Mouse (Mus musculus): ENCODE measurements at regions not wholly inside any gene's neighbourhood (a gene's known extent, or its start where the extent isn't known, plus 50 kb on each side); places are given as distances from the start of the nearest gene placed in this dataset.

DNA sequence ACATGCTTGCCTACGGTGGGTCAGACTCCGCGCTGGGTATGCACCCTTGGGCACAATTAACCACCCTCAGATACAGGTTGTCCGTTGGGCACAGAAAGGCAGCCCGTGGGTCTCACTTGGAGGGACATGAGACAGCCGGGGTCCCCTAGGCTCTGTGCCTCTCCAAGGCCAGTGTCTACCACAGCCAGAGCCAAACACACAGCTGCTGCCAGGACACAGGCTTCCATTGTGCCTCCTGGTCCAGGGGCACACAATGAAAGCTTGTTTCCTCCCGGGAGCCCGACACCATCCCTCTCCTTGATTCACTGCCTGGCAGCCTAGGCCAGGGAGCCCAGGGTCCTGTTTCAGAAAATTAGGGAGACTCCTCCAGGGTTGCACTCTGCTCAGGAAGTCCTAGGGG lies 161.4 kb upstream of the Haao start:
- WGBS = 83% methylated on average over 8 of the region's 8 CpGs
- Histone ChIP-seq H3K27ac (ENCODE audit: low read length) (peak overlapping the region; percentile 49), H3K36me3 (ENCODE audit: control insufficient read depth, insufficient read depth, low read length) (no peaks in the 10 kb centered on the region), H3K9ac (ENCODE audit: low read depth, low read length) (no peak overlapping the region), H3K9me3 (ENCODE audit: control insufficient read depth, low read length) (no peaks in the 10 kb centered on the region), H3K27me3 (replicated peaks; ENCODE audit: control insufficient read depth, insufficient read depth, low read length) (no peaks in the 10 kb centered on the region), H3K4me3 (ENCODE audit: low read length) (no peak overlapping the region), H3K4me1 (ENCODE audit: control insufficient read depth, insufficient read depth, low read length) (peaks cover 16% of the 10 kb centered on the region), H3K4me2 (ENCODE audit: low read depth, low read length) (no peak overlapping the region)
- ATAC-seq = peak; percentile 31; the same call in 1 of the 2 replicates

GRCm38 (mm10) chr17:84008682-84009052 lies 160.9 kb upstream of the Haao start:
- Histone ChIP-seq H3K4me3 (ENCODE audit: low read length) (no peak overlapping the region), H3K27me3 (replicated peaks; ENCODE audit: control insufficient read depth, insufficient read depth, low read length) (no peaks in the 10 kb centered on the region), H3K27ac (ENCODE audit: low read length) (peak overlapping the region; percentile 49; the same call in 1 of the 2 replicates), H3K36me3 (ENCODE audit: control insufficient read depth, insufficient read depth, low read length) (no peaks in the 10 kb centered on the region), H3K9me3 (ENCODE audit: control insufficient read depth, low read length) (no peaks in the 10 kb centered on the region), H3K9ac (ENCODE audit: low read depth, low read length) (no peak overlapping the region), H3K4me1 (ENCODE audit: control insufficient read depth, insufficient read depth, low read length) (peaks cover 22% of the 10 kb centered on the region), H3K4me2 (ENCODE audit: low read depth, low read length) (no peak overlapping the region)
- no peak for ATAC-seq
- WGBS = 39% methylated on average over 7 of the region's 7 CpGs

DNA sequence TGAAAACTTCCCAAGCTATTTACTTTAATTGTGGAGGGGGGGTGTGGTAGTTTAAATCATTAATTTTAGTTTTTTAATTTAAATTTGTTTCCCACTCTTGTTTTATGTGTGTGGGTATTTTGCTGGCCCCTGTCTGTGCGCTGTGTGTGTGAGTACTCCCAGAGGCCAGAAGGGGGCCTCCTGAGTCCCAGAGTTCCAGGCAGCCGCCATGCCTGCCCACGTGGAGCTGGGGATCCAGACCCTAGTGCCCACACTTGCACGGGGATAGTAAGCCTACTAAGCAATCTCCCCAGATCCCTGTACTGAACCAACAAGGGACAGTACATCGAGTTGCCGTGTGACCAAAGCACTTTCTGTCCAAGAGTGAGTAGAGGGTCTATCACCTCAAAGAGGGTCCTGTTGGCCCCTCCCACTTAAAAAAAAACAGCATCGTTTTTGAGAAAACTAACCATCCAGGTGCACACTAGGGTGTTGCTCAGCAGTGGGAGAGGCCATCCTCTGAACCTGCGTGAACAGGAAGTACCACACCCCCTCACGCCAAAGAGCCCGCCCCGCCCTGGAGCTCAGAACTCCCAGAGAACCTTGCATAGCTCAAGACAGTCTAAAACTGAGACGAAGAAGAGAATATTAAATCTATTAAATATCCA lies 160.4 kb upstream of the Haao start:
- peak; percentile 74 for ATAC-seq
- WGBS = 79% methylated on average over 12 of the region's 12 CpGs
- no peak overlapping the region for H3K4me2 ChIP-seq (ENCODE audit: low read depth, low read length)
- H3K9me3 ChIP-seq (ENCODE audit: control insufficient read depth, low read length) = no peaks in the 10 kb centered on the region
- H3K4me3 ChIP-seq (ENCODE audit: low read length) = no peak overlapping the region
- H3K9ac ChIP-seq (ENCODE audit: low read depth, low read length) = no peak overlapping the region
- peak overlapping the region; percentile 20; the same call in 1 of the 2 replicates for H3K27ac ChIP-seq (ENCODE audit: low read length)
- H3K36me3 ChIP-seq (ENCODE audit: control insufficient read depth, insufficient read depth, low read length) = no peaks in the 10 kb centered on the region
- H3K4me1 ChIP-seq (ENCODE audit: control insufficient read depth, insufficient read depth, low read length) = peaks cover 22% of the 10 kb centered on the region
- H3K27me3 ChIP-seq (replicated peaks; ENCODE audit: control insufficient read depth, insufficient read depth, low read length) = no peaks in the 10 kb centered on the region

- Histone ChIP-seq H3K4me3 (ENCODE audit: low read length) (no peak overlapping the region), H3K27ac (ENCODE audit: low read length) (no peak overlapping the region), H3K9me3 (ENCODE audit: control insufficient read depth, low read length) (no peaks in the 10 kb centered on the region), H3K9ac (ENCODE audit: low read depth, low read length) (no peak overlapping the region), H3K27me3 (replicated peaks; ENCODE audit: control insufficient read depth, insufficient read depth, low read length) (no peaks in the 10 kb centered on the region), H3K4me2 (ENCODE audit: low read depth, low read length) (no peak overlapping the region), H3K4me1 (ENCODE audit: control insufficient read depth, insufficient read depth, low read length) (peaks cover 26% of the 10 kb centered on the region), H3K36me3 (ENCODE audit: control insufficient read depth, insufficient read depth, low read length) (no peaks in the 10 kb centered on the region)
- no peak for ATAC-seq
- WGBS = 77% methylated on average over 9 of the region's 9 CpGs
These were observed 159.0 kb upstream of the Haao start for GRCm38 (mm10) chr17:84006748-84007147.

DNA sequence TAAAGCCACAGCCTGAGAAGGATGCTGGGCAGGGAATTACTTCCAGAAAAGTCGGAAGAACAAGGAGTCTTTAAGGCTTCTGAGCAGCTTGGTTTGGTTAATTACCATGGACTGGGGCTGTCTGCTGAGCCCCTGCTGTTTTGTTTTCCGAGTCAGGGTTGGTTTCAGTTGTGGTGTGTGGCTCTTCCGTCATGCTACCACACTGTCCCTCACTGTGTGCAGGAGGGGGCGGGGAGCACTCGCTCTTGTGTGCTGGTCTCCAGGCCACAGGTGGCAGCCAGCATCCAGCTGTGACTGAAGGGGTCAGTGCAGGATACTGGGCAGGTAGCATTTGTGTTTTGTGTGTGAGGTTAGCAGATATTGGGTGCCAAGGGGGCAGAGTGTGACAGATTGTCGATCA lies 156.5 kb upstream of the Haao start:
- Histone ChIP-seq H3K27ac (ENCODE audit: low read length) (peak overlapping the region; percentile 66), H3K9ac (ENCODE audit: low read depth, low read length) (peak overlapping the region; percentile 44), H3K36me3 (ENCODE audit: control insufficient read depth, insufficient read depth, low read length) (no peaks in the 10 kb centered on the region), H3K4me3 (ENCODE audit: low read length) (no peak overlapping the region), H3K9me3 (ENCODE audit: control insufficient read depth, low read length) (no peaks in the 10 kb centered on the region), H3K4me2 (ENCODE audit: low read depth, low read length) (no peak overlapping the region), H3K4me1 (ENCODE audit: control insufficient read depth, insufficient read depth, low read length) (peaks cover 21% of the 10 kb centered on the region), H3K27me3 (replicated peaks; ENCODE audit: control insufficient read depth, insufficient read depth, low read length) (no peaks in the 10 kb centered on the region)
- no peak for ATAC-seq
- WGBS = 56% methylated on average over 6 of the region's 6 CpGs

GRCm38 (mm10) chr17:84003489-84004234 lies 155.9 kb upstream of the Haao start:
- 50% methylated on average over 9 of the region's 9 CpGs for WGBS
- H3K4me1 ChIP-seq (ENCODE audit: control insufficient read depth, insufficient read depth, low read length) = peaks cover 18% of the 10 kb centered on the region
- no peak for ATAC-seq
- H3K27ac ChIP-seq (ENCODE audit: low read length) = peak overlapping the region; percentile 66
- no peaks in the 10 kb centered on the region for H3K36me3 ChIP-seq (ENCODE audit: control insufficient read depth, insufficient read depth, low read length)
- H3K9me3 ChIP-seq (ENCODE audit: control insufficient read depth, low read length) = no peaks in the 10 kb centered on the region
- no peak overlapping the region for H3K4me2 ChIP-seq (ENCODE audit: low read depth, low read length)
- peak overlapping the region; percentile 44 for H3K9ac ChIP-seq (ENCODE audit: low read depth, low read length)
- no peaks in the 10 kb centered on the region for H3K27me3 ChIP-seq (replicated peaks; ENCODE audit: control insufficient read depth, insufficient read depth, low read length)
- no peak overlapping the region for H3K4me3 ChIP-seq (ENCODE audit: low read length)

- WGBS = 87% methylated on average over 6 of the region's 6 CpGs
- ATAC-seq = no peak
- no peak overlapping the region for H3K27ac ChIP-seq (ENCODE audit: low read length)
These were observed 155.2 kb upstream of the Haao start for GRCm38 (mm10) chr17:84002939-84003338.

DNA sequence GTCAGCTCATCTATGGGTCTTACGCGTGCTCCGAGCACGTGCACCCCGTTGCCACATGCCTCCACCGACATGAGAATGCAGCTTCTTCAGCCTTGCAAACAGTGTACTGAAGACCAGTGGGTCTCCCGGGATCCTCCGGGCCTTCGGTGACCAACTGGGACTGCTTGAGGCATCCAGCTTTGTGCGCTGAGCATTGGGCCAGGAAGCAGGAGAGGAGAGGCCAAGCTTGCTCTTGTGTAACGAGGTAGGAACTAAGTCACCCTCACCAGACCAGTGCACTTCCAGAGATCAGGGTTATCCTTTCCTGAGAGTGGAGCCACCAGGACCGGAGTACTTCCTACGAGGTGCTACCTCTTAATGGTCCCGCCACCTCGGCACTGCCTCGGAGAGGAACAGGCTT lies 154.6 kb upstream of the Haao start:
- WGBS = 97% methylated on average over 16 of the region's 16 CpGs
- Histone ChIP-seq H3K4me2 (ENCODE audit: low read depth, low read length) (no peak overlapping the region), H3K4me3 (ENCODE audit: low read length) (no peak overlapping the region), H3K9me3 (ENCODE audit: control insufficient read depth, low read length) (no peaks in the 10 kb centered on the region), H3K4me1 (ENCODE audit: control insufficient read depth, insufficient read depth, low read length) (peaks cover 20% of the 10 kb centered on the region), H3K9ac (ENCODE audit: low read depth, low read length) (no peak overlapping the region), H3K36me3 (ENCODE audit: control insufficient read depth, insufficient read depth, low read length) (no peaks in the 10 kb centered on the region), H3K27me3 (replicated peaks; ENCODE audit: control insufficient read depth, insufficient read depth, low read length) (no peaks in the 10 kb centered on the region), H3K27ac (ENCODE audit: low read length) (no peak overlapping the region)
- no peak for ATAC-seq

More at GRCm38 (mm10) chr17:84002939-84003338, 155.2 kb upstream of the Haao start:
- H3K36me3 ChIP-seq (ENCODE audit: control insufficient read depth, insufficient read depth, low read length) = no peaks in the 10 kb centered on the region
- no peak overlapping the region for H3K9ac ChIP-seq (ENCODE audit: low read depth, low read length)
- H3K4me1 ChIP-seq (ENCODE audit: control insufficient read depth, insufficient read depth, low read length) = peaks cover 20% of the 10 kb centered on the region
- H3K9me3 ChIP-seq (ENCODE audit: control insufficient read depth, low read length) = no peaks in the 10 kb centered on the region
- no peak overlapping the region for H3K4me2 ChIP-seq (ENCODE audit: low read depth, low read length)
- no peak overlapping the region for H3K4me3 ChIP-seq (ENCODE audit: low read length)
- H3K27me3 ChIP-seq (replicated peaks; ENCODE audit: control insufficient read depth, insufficient read depth, low read length) = no peaks in the 10 kb centered on the region

GRCm38 (mm10) chr17:84000115-84000514 lies 152.4 kb upstream of the Haao start:
- Histone ChIP-seq H3K4me3 (ENCODE audit: low read length) (peak overlapping the region; percentile 27), H3K4me1 (ENCODE audit: control insufficient read depth, insufficient read depth, low read length) (peaks cover 20% of the 10 kb centered on the region), H3K9ac (ENCODE audit: low read depth, low read length) (peak overlapping the region; percentile 47; the same call in 1 of the 2 replicates), H3K36me3 (ENCODE audit: control insufficient read depth, insufficient read depth, low read length) (no peaks in the 10 kb centered on the region), H3K9me3 (ENCODE audit: control insufficient read depth, low read length) (no peaks in the 10 kb centered on the region), H3K27ac (ENCODE audit: low read length) (peak overlapping the region; percentile 97), H3K4me2 (ENCODE audit: low read depth, low read length) (peak overlapping the region; percentile 48), H3K27me3 (replicated peaks; ENCODE audit: control insufficient read depth, insufficient read depth, low read length) (no peaks in the 10 kb centered on the region)
- WGBS = 48% methylated on average over 6 of the region's 6 CpGs
- ATAC-seq = peak; percentile 58
